Mouse (Mus musculus) heart, adult 2 months (tissue): ENCODE measurements around the gene Slc44a1. TPM values are rescaled to one million over a fixed set of nuclear protein-coding genes. Genes with fewer than 3 reads are reported as not detected.

Source experiments
- DNase-seq, 2 experiments: peaks; one replicate each; pipeline ENCODE4 v3.0.0; 2021
- H3K27ac ChIP-seq: fragments of 200-600 bp; 2 replicates; pipeline ENCODE4 v1.8.1; 2022
- H3K27me3 ChIP-seq: fragments of 200-500 bp; 2 replicates; pipeline ENCODE4 v1.6.1; 2012; ENCODE audit warnings: mild to moderate bottlenecking, low read length, inconsistent platforms, mixed read lengths; ENCODE audit not compliant: control insufficient read depth, insufficient read depth
- H3K36me3 ChIP-seq: fragments of 200-500 bp; 2 replicates; pipeline ENCODE4 v1.6.1; 2012; ENCODE audit warnings: low read length, inconsistent platforms; ENCODE audit not compliant: control insufficient read depth, insufficient read depth
- H3K4me1 ChIP-seq: fragments of 200-500 bp; 2 replicates; pipeline ENCODE4 v1.6.1; 2011; ENCODE audit warnings: low read length; ENCODE audit not compliant: control insufficient read depth, insufficient read depth
- H3K4me3 ChIP-seq: fragments of 200-600 bp; 2 replicates; pipeline ENCODE4 v1.8.1; 2022
- H3K79me2 ChIP-seq: fragments of 200-500 bp; replicated peaks from 2 replicates; pipeline ENCODE4 v1.6.1; 2012; ENCODE audit warnings: mild to moderate bottlenecking, inconsistent platforms, low read length, moderate library complexity, mixed read lengths; ENCODE audit not compliant: control insufficient read depth, insufficient read depth
- H3K9ac ChIP-seq: fragments of 200-500 bp; 2 replicates; pipeline ENCODE4 v1.6.1; 2012; ENCODE audit warnings: low read depth, mild to moderate bottlenecking, control low read depth, inconsistent platforms, low read length, mixed read lengths
- CTCF ChIP-seq: fragments of 200-600 bp; IDR thresholded peaks from 2 replicates; pipeline ENCODE4 v1.8.1; 2022; ENCODE audit warnings: antibody characterized with exemption, mild to moderate bottlenecking, moderate library complexity
- EP300 ChIP-seq: fragments of 200-500 bp; IDR thresholded peaks from 2 replicates; pipeline ENCODE4 v1.6.1; 2011; ENCODE audit warnings: low read depth, low read length, control low read depth; ENCODE audit not compliant: insufficient read depth
- POLR2A ChIP-seq: fragments of 200-500 bp; IDR thresholded peaks from 2 replicates; pipeline ENCODE4 v1.6.1; 2011; ENCODE audit warnings: mild to moderate bottlenecking, low read depth, low read length, control low read depth; ENCODE audit not compliant: insufficient read depth
- WGBS: fragments of 180-500 bp; shearing (Covaris S2); methylation state at CpG from one replicate; pipeline ENCODE4 v1.1.7; 2018; 5-methylcytosine and 5-hydroxymethylcytosine counted together
- intact Hi-C: fragments of 180-260 bp; cut with DNase I; formaldehyde crosslinking; loops from one replicate; pipeline ENCODE4 v1.15.1; 2025
- polyA plus RNA-seq: library from polyadenylated mRNA; depleted of rRNA; stranded (reverse); fragments of >200 nt; gene quantifications from 2 replicates; pipeline ENCODE4 v1.2.3, GENCODE M21; 2012
- total RNA-seq, 2 experiments: library from RNA; stranded (reverse); gene quantifications; 2 replicates each; pipeline ENCODE4 v1.2.3; 2021

The Slc44a1 gene
- total and polyA plus RNA-seq, 3 experiments: 22.7 to 32.3 (median 26.4) TPM

- no peak overlapping the region for H3K4me3 ChIP-seq
- H3K27ac ChIP-seq: no peak overlapping the region
Observed at GRCm38 (mm10) chr4:53620104-53620503, 179.9 kb downstream of the Slc44a1 start.

GRCm38 (mm10) chr4:53621084-53621483, 180.9 kb downstream of the Slc44a1 start:
- no peak for TF ChIP-seq CTCF
- TF ChIP-seq EP300: no peak
- TF ChIP-seq POLR2A: no peak
- H3K4me1 ChIP-seq: no peaks in the 10 kb centered on the region
- intact Hi-C loops: no loop called here
- no peaks in the 10 kb centered on the region for H3K27me3 ChIP-seq
- H3K27ac ChIP-seq: no peak overlapping the region
- WGBS: 63% methylated on average over 6 of the region's 6 CpGs
- no peak overlapping the region for H3K9ac ChIP-seq
- no peaks in the 10 kb centered on the region for H3K79me2 ChIP-seq
- H3K4me3 ChIP-seq: no peak overlapping the region
- DNase-seq: no peak
- H3K36me3 ChIP-seq: no peaks in the 10 kb centered on the region

More at GRCm38 (mm10) chr4:53620104-53620503, 179.9 kb downstream of the Slc44a1 start:
- no peaks in the 10 kb centered on the region for H3K4me1 ChIP-seq
- intact Hi-C loops: no loop called here
- no peaks in the 10 kb centered on the region for H3K36me3 ChIP-seq
- DNase-seq: no peak
- no peak overlapping the region for H3K9ac ChIP-seq
- no peaks in the 10 kb centered on the region for H3K79me2 ChIP-seq
- 69% methylated on average over 6 of the region's 6 CpGs for WGBS
- no peak for TF ChIP-seq POLR2A
- TF ChIP-seq CTCF: no peak
- no peak for TF ChIP-seq EP300
- no peaks in the 10 kb centered on the region for H3K27me3 ChIP-seq

GRCm38 (mm10) chr4:53621490-53621889, 181.3 kb downstream of the Slc44a1 start:
- TF ChIP-seq EP300 (no peak), CTCF (no peak), POLR2A (no peak)
- Histone ChIP-seq H3K4me3 (no peak overlapping the region), H3K36me3 (no peaks in the 10 kb centered on the region), H3K4me1 (no peaks in the 10 kb centered on the region), H3K27ac (no peak overlapping the region), H3K9ac (no peak overlapping the region), H3K79me2 (no peaks in the 10 kb centered on the region), H3K27me3 (no peaks in the 10 kb centered on the region)
- DNase-seq: no peak
- intact Hi-C loops: no loop called here
- WGBS: 72% methylated on average over 5 of the region's 5 CpGs

GRCm38 (mm10) chr4:53623711-53624110, 183.5 kb downstream of the Slc44a1 start:
- Histone ChIP-seq H3K4me3 (no peak overlapping the region), H3K9ac (no peak overlapping the region), H3K27ac (no peak overlapping the region), H3K79me2 (no peaks in the 10 kb centered on the region), H3K4me1 (peaks cover under 1% of the 10 kb centered on the region; the same call in 1 of the 2 replicates), H3K36me3 (no peaks in the 10 kb centered on the region), H3K27me3 (no peaks in the 10 kb centered on the region)
- intact Hi-C loops: no loop called here
- no peak for DNase-seq
- no peak for TF ChIP-seq EP300
- no peak for TF ChIP-seq CTCF
- TF ChIP-seq POLR2A: no peak
- whole genome bisulfite sequencing: 87% methylated on average over 1 of the region's 1 CpGs

- intact Hi-C loops: no loop called here
- Histone ChIP-seq H3K27me3 (no peaks in the 10 kb centered on the region), H3K27ac (no peak overlapping the region), H3K4me3 (no peak overlapping the region), H3K79me2 (no peaks in the 10 kb centered on the region), H3K9ac (no peak overlapping the region), H3K36me3 (no peaks in the 10 kb centered on the region), H3K4me1 (peaks cover 5% of the 10 kb centered on the region)
- no peak for TF ChIP-seq POLR2A
- no peak for TF ChIP-seq CTCF
- no peak for TF ChIP-seq EP300
- 43% methylated on average over 4 of the region's 4 CpGs for WGBS
- DNase-seq: no peak
Observed at GRCm38 (mm10) chr4:53624816-53625215, 184.6 kb downstream of the Slc44a1 start.

- no peak for DNase-seq
- WGBS: 88% methylated on average over 3 of the region's 3 CpGs
- intact Hi-C loops: no loop called here
- H3K36me3 ChIP-seq: no peaks in the 10 kb centered on the region
- peaks cover 5% of the 10 kb centered on the region for H3K4me1 ChIP-seq
- H3K4me3 ChIP-seq: no peak overlapping the region
- no peak overlapping the region for H3K9ac ChIP-seq
- H3K27me3 ChIP-seq: no peaks in the 10 kb centered on the region
- H3K27ac ChIP-seq: no peak overlapping the region
- H3K79me2 ChIP-seq: no peaks in the 10 kb centered on the region
- TF ChIP-seq CTCF (no peak), EP300 (no peak), POLR2A (no peak)
Observed at GRCm38 (mm10) chr4:53625263-53625662, 185.1 kb downstream of the Slc44a1 start.

GRCm38 (mm10) chr4:53628924-53629323, 188.7 kb downstream of the Slc44a1 start:
- intact Hi-C loops: no loop called here
- H3K27me3 ChIP-seq: no peaks in the 10 kb centered on the region
- peak; percentile 60 to 78 for DNase-seq
- H3K79me2 ChIP-seq: no peaks in the 10 kb centered on the region
- H3K36me3 ChIP-seq: peaks cover 4% of the 10 kb centered on the region; the same call in 1 of the 2 replicates
- H3K9ac ChIP-seq: no peak overlapping the region
- H3K4me1 ChIP-seq: peaks cover 8% of the 10 kb centered on the region
- WGBS: 3% methylated on average over 4 of the region's 4 CpGs
- TF ChIP-seq POLR2A (no peak), EP300 (no peak), CTCF (no peak)
- no peak overlapping the region for H3K4me3 ChIP-seq
- H3K27ac ChIP-seq: peak overlapping the region; percentile 54
